Mouse (Mus musculus): ENCODE measurements around the gene Brap.
A peak's percentile ranks its signal among the peaks of the same experiment; 100 is the strongest.

Gene Brap

DNA sequence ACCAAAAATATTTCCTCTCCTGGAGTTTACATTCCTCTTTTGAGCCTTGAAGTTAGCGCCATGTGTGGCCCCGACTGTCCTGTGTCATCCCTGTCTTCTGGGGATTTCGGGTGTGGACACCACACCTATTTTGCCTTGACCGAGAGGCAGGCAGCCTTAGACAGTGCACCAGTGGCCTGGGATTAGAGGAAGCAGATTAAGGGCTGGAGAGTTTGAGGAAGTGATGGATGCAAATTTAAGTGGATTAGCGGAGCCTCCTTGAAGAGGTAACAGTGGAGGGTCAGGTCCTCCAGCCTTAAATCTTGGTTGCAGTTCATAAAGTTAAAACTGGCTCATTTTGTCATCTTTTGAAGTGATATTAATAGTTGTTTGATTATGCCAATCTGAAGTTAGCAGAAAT, 58.1 kb downstream of the Brap start:
- DNase-seq = no peak

DNA sequence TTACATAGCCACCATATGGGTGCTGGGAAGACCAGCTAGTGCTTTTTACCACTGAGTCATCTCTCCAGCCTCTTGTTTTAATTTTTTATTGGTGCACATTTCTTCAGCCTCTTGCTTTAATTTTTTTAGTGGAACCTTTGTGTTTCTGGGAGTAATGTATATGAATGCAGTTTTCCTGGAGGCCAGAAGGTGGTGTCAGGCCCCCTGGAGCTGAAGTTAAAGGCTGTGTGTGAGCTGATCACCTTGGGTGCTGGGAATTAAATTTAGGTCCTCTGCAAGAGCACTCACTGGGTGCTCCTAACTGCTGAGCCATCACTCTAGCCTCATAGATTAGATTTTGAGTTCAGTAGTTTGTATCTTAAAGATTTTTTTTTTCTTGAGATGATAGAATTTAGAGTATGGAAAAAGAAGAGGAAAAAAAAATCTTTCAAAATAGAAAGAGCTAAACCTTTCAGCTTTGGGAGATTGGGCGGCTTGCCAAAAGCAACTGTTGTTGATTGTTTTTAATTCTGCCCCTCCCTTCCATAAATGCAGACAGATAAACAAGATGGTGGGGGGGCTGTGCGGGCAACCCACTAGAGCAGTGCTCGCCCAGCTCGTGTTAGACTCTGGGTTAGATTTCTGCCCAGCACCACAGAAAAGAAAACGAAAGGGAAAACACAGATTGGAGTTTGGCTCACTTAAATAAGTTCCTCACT, 60.7 kb downstream of the Brap start:
- DNase-seq = peak; percentile 12 to 23

DNA sequence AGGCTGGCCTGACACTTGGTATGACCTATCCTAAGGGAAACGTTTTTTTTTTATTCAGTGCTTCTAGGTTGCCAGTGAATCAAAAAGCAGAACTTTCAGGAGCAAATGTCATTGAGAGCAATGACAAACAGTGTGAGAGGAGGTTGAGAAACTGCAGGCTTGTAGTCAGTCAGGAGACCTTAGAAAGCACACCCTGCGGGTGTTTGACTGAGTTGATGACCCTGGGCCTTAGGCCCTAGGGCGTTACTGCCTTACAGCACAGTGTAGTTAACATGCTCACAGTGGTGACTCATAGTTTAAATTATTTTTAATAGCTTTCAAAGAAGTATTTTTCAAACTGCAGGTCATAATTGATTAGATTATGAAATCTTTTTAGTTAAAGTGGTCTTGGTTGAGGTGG, 61.5 kb downstream of the Brap start:
- no peak for DNase-seq

DNA sequence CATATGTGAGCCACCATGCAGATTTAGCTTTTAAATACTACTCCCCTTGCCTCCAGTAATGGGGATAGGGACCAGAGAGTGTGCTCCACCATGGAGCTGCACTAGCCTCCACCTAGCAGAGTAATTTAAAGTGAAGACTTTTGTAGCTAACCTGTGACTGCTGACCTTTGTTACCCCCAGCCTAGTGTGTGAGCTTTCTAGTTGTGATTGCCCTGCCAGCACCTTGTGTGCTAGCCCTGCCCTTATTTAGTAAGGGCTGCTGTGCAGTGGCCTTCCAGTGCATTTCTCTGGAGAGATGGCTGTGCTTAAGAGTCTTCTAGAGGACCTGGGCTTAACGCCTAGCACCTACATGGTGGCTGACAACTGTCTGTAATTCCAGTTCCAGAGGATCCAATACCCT, 64.3 kb downstream of the Brap start:
- no peak for DNase-seq

DNA sequence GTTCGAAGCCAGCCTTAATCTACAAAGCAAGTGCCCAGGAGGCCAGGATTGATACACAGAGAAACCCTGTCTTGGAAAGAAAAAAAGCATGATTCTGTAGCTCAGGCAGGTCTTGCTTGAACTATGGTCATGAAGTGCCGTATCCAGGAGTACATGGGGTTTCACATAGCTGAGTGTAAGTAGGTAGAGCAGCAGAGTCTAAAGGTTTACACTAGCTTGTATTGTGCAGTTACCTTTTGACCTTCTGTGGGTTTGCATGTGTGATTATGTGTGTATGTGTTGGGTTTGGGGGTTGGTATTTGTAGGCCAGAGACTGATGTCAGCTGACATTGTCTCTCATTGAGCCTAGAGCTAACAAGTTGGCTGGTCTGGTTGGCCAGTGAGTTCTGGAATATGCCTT, 69.7 kb downstream of the Brap start:
- DNase-seq = no peak

DNA sequence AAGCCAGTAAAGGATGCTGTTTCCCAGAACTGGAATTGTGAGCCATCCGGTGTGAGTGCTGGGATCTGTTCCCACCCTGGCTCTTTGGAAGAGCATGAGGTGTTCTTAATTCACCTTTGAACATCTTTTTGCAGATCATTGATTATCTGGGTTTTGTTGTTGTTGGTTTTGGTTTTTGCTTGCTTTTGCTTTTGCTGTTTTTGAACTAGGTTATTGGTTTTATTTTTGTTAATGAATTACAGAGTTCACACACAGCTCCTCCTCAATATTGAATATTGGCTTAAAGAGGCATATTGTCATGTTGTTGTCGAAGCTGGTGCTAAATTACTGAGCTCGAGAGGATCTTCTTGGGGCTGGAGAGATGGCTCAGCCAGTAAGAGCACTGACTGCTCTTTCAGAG, 76.3 kb downstream of the Brap start:
- no peak for DNase-seq
